Mouse (Mus musculus): ENCODE results near the gene Slc22a2.
"Not testable (repeated sequence)": the region's sequence is repeated elsewhere in the genome, so short reads cannot be mapped to it uniquely, and the experiment has no call there.

Slc22a2 gene

GRCm38 (mm10) chr17:12630976-12631730 is 47.2 kb downstream of the Slc22a2 start:
- DNase-seq (ENCODE audit: low read depth, low spot score) = no peak

- peak; percentile 38 for DNase-seq (ENCODE audit: low read depth, low spot score)
These were observed 48.1 kb downstream of the Slc22a2 start for GRCm38 (mm10) chr17:12631771-12632600.

GRCm38 (mm10) chr17:12634814-12635213 is 50.9 kb downstream of the Slc22a2 start:
- DNase-seq (ENCODE audit: low read depth, low spot score) = no peak

GRCm38 (mm10) chr17:12639585-12639984 is 55.7 kb downstream of the Slc22a2 start:
- no peak for DNase-seq (ENCODE audit: low read depth, low spot score)

- no peak for DNase-seq (ENCODE audit: low read depth, low spot score)
These were observed 57.2 kb downstream of the Slc22a2 start for GRCm38 (mm10) chr17:12641087-12641486.

GRCm38 (mm10) chr17:12645461-12645860 is 61.5 kb downstream of the Slc22a2 start:
- no peak for DNase-seq (ENCODE audit: low read depth, low spot score)

GRCm38 (mm10) chr17:12652604-12653003 is 68.7 kb downstream of the Slc22a2 start:
- DNase-seq (ENCODE audit: low read depth, low spot score) = no peak

GRCm38 (mm10) chr17:12654061-12654460 is 70.1 kb downstream of the Slc22a2 start:
- DNase-seq (ENCODE audit: low read depth, low spot score) = no peak

- DNase-seq (ENCODE audit: low read depth, low spot score) = no peak
These were observed 71.9 kb downstream of the Slc22a2 start for GRCm38 (mm10) chr17:12655826-12656225.

GRCm38 (mm10) chr17:12658784-12659183 is 74.9 kb downstream of the Slc22a2 start:
- DNase-seq (ENCODE audit: low read depth, low spot score) = no peak

- no peak for DNase-seq (ENCODE audit: low read depth, low spot score)
These were observed 75.3 kb downstream of the Slc22a2 start for GRCm38 (mm10) chr17:12659233-12659632.

GRCm38 (mm10) chr17:12660572-12661260 is 76.8 kb downstream of the Slc22a2 start:
- DNase-seq (ENCODE audit: low read depth, low spot score) = no peak

GRCm38 (mm10) chr17:12664156-12664555 is 80.2 kb downstream of the Slc22a2 start:
- DNase-seq (ENCODE audit: low read depth, low spot score) = no peak

GRCm38 (mm10) chr17:12668478-12669362 is 84.8 kb downstream of the Slc22a2 start:
- peak; percentile 30 for DNase-seq (ENCODE audit: low read depth, low spot score)

- no peak for DNase-seq (ENCODE audit: low read depth, low spot score)
These were observed 85.4 kb downstream of the Slc22a2 start for GRCm38 (mm10) chr17:12669363-12669679.

GRCm38 (mm10) chr17:12671029-12671605 is 87.2 kb downstream of the Slc22a2 start:
- no peak for DNase-seq (ENCODE audit: low read depth, low spot score)

GRCm38 (mm10) chr17:12672285-12672790 is 88.4 kb downstream of the Slc22a2 start:
- DNase-seq (ENCODE audit: low read depth, low spot score) = no peak

GRCm38 (mm10) chr17:12673871-12674270 is 89.9 kb downstream of the Slc22a2 start:
- DNase-seq (ENCODE audit: low read depth, low spot score) = no peak

GRCm38 (mm10) chr17:12674980-12675379 is 91.0 kb downstream of the Slc22a2 start:
- not testable (repeated sequence) for DNase-seq (ENCODE audit: low read depth, low spot score)

- DNase-seq (ENCODE audit: low read depth, low spot score) = no peak
These were observed 91.7 kb downstream of the Slc22a2 start, which contains the start of gene Slc22a1 for GRCm38 (mm10) chr17:12675646-12676045. Gene Slc22a1, minus strand, starts transcription at chr17:12675829.

GRCm38 (mm10) chr17:12677139-12677538 is 93.2 kb downstream of the Slc22a2 start:
- DNase-seq (ENCODE audit: low read depth, low spot score) = no peak

Measured in embryo, embryonic 11.5 days (tissue).